Mouse (Mus musculus): Measurements from ENCODE around the gene Vps9d1.
"Not testable (repeated sequence)": the region's sequence is repeated elsewhere in the genome, so short reads cannot be mapped to it uniquely, and the experiment has no call there.

The Vps9d1 gene

GRCm38 (mm10) chr8:123253451-123254098 is 573 bp downstream of the Vps9d1 start:
- DNase-seq (ENCODE audit: low read depth) = no peak

GRCm38 (mm10) chr8:123252925-123253324 is 1.2 kb downstream of the Vps9d1 start:
- no peak for DNase-seq (ENCODE audit: low read depth)

DNA sequence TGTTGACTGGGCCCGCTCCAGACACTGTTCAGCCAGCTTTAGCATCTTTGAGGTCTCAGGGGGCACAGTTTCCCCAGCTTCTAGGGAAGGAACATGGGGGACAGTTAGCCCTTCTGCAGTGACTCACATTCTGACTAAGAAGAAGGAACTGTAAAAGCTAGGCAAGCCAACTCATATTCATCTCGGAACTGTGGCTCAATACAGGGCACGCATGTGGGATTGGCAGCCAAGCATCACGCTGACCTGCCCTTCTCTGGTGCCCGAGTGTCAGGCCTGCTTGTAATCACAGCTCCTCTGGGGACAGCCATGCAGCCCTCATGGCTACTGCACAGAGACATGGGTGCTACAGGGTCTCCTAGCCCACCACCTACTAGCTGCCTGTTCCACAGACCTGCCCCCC is 3.2 kb downstream of the Vps9d1 start:
- DNase-seq (ENCODE audit: low read depth) = no peak

DNA sequence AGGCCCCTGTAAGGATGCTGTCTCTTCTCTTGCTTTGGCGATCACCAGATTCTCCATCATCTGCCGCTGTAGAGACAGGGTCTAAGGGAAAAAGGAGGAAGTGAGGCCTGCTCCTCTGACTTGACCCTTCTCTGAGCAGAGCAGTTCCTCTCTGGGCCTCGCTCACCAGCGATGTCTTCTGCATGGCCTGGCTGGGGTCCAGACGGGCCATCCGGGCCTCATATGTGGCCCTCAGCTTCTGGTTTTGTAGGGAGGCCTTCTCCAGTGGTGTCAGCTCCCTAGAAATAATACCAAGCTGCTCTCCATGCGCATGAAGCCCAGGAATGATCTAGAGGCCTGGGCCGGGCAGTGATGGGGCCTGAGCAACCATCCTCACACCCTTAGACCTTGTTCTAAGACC is 5.6 kb downstream of the Vps9d1 start:
- no peak for DNase-seq (ENCODE audit: low read depth)

DNA sequence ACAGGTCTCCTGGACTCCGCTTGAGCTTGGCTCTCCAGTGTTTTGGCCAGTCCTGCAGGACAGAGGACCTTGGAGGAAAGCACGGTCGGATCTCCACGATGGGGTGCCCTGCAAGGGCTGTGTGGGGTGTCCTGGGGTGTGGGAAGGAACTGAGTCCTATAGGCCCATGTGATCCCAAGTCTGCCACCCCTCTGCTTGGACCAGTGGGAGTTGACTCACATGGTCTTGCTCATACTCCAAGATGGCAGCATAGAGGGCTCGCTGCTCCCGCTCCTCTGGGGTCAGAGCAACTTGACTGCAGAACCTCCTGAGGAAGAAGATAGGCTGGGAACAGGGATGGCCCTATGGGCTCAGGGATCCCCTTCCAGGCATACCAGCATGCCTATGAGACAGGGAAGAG is 6.4 kb downstream of the Vps9d1 start:
- DNase-seq (ENCODE audit: low read depth) = no peak

- no peak for DNase-seq (ENCODE audit: low read depth)
Observed at GRCm38 (mm10) chr8:123245543-123245942, 8.6 kb downstream of the Vps9d1 start.

- no peak for DNase-seq (ENCODE audit: low read depth)
Observed at GRCm38 (mm10) chr8:123244382-123244781, 9.8 kb downstream of the Vps9d1 start.

DNA sequence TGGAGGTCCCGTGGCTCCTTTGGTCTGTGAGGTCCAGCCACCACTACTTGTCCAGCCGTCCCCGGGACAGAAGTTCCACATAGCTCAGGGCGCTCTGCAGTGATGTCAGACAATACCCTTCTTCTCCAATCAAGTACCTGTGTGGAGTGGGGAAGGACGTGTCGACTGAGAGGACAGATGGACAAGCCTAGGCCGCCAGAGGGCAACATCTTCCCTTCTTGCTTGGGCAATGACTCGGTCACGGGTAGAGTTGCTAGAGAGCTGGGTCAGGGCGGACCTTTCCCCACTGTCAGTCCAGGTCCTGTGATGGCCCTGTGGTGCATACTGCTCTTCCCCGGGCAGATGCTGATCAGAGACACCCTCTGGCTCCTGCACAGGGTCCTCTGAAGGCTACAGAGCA is 11.1 kb downstream of the Vps9d1 start:
- no peak for DNase-seq (ENCODE audit: low read depth)

- no peak for DNase-seq (ENCODE audit: low read depth)
Observed at GRCm38 (mm10) chr8:123242107-123242923, 11.8 kb downstream of the Vps9d1 start.

DNA sequence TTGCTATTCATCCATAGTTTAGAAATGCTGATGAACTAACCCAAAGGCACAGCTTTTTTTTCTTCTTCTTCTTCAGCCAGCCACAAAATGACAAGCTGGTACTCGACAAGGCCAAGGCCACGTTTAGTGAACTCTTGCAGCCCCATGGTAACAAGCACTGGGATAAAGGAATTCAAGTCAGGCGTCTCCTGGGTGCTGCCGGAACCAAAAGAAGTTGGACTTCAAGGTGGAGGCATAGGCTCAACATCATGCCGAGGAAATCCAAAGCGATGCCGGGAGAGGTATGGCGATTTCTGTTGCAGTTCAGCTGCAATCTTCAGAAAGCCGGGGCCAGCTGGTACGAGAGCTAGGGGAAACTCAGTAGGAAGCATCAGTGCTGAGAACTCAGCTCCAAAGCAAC is 14.8 kb downstream of the Vps9d1 start:
- DNase-seq (ENCODE audit: low read depth) = no peak

DNA sequence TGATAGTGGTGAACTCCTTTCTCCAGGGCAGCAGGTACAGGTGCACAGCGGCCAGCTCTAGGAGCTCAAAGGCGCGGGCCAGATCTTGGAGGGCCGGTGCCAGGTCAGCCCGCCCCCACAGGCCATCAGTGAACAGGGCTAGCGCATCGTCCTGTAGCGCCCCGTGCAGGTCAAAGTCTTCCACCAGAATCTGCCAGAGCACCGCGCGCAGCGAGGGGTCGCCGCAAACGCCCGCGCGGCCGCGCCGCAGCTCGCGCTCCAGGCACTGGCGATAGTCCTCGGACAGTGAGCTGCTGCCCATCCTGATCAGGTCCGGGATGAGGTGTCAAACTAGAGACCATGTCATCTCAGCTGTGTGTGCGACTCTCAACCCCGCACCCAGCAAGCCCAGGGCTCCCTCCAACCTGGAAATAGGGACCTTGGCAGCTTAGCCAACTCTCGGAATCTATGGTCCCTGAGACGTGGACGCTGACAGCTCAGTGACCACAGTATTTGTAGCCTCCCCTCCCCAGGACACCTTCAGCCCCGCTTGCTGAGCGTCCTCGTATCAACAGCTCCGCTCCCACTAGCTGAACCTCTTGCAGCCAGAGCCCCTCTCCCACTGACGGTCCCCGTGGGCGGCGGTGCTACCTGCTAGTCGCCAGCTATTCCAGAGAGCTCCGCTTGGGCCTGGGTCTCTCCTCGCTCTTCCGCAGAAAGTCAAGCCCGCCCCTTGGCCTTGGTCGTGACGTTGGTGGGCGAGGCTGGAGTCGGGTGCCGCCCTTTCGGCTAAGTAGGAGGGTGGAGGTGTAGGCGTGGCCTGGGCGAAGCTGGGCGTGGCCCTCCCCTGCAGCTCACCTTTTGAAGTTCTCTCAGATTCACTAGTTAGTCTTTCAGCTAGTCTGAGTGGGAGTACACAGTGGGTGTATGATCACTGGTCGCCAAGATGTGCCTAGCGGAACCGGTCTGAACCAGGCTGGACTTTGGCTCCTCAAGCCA is 18.3 kb downstream of the Vps9d1 start, which contains the start of gene Spata2l:
Gene Spata2l (minus strand): TSS at position 714 of the 978 bp plus-strand sequence.
- DNase-seq (ENCODE audit: low read depth) = peak; percentile 96

GRCm38 (mm10) chr8:123234918-123235519 is 19.1 kb downstream of the Vps9d1 start:
- peak; percentile 56 for DNase-seq (ENCODE audit: low read depth)

GRCm38 (mm10) chr8:123233760-123234159 is 20.4 kb downstream of the Vps9d1 start:
- DNase-seq (ENCODE audit: low read depth) = no peak

GRCm38 (mm10) chr8:123233300-123233699 is 20.8 kb downstream of the Vps9d1 start:
- DNase-seq (ENCODE audit: low read depth) = no peak

- no peak for DNase-seq (ENCODE audit: low read depth)
Observed at GRCm38 (mm10) chr8:123232553-123232952, 21.6 kb downstream of the Vps9d1 start.

GRCm38 (mm10) chr8:123231742-123232141 is 22.4 kb downstream of the Vps9d1 start:
- DNase-seq (ENCODE audit: low read depth) = no peak

DNA sequence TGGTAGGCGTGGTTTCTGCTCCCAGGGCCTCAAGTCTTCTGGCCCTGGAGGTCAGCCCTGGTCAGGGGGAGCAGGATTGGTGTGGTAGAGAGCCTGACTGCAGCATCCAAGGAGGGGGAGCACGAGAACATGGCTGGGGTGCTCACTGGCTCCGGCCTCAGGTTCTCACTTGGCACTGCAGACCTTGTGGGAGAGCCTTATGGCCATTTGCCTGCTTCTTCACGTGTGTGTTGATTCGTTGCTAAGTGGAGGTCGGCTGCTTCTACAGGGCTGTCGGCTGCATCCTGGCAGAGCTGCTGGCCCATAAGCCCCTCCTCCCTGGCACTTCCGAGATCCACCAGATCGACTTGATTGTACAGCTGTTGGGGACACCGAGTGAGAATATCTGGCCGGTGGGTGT is 23.8 kb downstream of the Vps9d1 start:
- DNase-seq (ENCODE audit: low read depth) = not testable (repeated sequence)

DNA sequence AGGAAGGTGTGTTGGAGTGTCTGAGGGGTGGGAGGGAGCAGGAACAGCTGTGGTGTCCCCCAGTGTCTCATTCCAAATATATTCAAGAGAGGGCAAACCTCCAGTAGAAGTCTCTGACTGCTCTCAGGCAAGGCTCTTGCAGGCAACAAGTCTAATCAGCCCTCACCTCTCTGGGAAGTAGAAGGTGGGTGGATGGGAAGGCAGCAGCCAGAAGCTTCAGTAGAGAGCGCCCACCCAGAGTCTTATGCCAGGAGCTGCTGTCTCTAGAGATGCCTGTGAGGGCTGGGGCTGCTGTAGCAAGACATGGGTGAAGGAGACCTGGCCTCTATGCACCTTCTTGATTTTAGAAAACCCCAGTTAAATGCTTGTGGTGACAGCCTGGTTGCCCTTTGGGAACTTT is 25.7 kb downstream of the Vps9d1 start:
- DNase-seq (ENCODE audit: low read depth) = no peak

- DNase-seq (ENCODE audit: low read depth) = peak; percentile 96
Observed at GRCm38 (mm10) chr8:123224278-123225266, 29.6 kb downstream of the Vps9d1 start, which contains the start of gene Cdk10. Gene Cdk10 (plus strand): TSS chr8:123224842.

DNA sequence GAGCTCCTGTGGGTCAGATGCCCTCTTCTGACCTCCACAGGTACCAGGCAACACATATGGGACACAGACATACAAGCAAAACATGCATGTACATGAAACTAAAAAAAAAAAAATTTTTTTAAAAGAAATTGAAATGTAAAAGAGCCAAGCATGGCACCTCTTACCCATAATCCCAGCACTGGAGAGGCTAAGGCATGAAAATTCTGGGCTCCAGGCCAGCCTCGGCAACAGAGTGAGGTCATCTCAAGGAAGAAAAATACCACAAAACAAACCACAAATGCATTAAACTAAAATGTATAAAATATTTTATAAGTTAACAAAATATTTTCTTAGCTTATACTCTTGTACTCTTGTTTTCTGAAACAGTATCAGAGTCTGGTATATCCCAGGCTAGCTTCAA is 33.2 kb downstream of the Vps9d1 start:
- DNase-seq (ENCODE audit: low read depth) = no peak

DNA sequence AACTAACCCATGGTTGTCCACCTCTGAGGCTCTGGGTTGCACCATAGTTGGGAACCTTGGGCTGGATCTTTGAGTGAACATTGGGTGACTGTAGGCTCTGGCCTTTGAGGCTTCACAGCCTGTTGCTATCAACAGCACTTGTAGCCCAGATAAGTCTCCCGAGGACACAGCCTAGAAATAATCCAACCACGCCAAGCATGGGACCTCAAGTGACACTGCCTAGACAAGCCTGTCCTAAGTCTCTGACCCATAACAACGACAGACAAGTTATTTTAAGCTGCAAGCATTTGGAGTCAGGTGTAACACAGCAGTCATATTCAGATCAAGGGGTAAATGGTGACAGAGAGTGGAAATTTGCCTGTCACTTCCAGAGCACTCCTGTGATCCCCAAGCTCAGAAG is 38.7 kb downstream of the Vps9d1 start:
- no peak for DNase-seq (ENCODE audit: low read depth)

Measured in induced T-regulatory cell, adult 2 months (primary cell).